Mouse (Mus musculus): ENCODE measurements around the gene Srbd1. TPM values are rescaled to one million over a fixed set of nuclear protein-coding genes. Genes with fewer than 3 reads are reported as not detected.

The Srbd1 gene
- total and polyA plus RNA-seq, 3 experiments: 8.9 to 33.3 (median 26.6) TPM

DNA sequence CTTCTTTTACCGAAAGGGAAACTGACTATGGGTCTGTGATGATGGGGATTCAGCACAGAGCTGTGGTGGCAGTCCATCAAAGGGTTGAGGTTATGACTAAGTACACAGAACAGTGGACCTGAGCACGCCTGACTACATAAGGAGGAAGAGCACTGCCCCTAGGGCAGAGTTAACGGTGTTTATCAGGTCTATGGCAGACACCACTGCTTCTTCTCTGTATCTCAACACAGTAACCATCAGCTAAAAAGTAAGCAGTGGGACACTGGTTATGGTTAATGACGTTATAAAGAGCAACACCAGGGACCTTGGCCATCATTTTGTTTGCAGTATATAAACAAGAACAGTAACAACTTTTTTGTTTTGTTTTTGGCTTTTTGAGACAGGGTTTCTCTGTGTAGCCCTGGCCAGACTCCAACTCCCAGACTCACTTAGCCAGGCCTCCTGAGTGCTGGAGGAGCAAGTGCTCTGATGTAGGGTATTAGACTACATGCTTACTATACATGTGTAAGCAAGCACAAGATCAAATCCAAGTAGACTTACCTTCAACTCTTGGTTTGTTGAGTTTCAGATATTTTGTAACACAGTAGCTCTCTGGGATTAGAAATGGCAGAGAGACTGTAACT is 117.3 kb downstream of the Srbd1 start:
- Histone ChIP-seq H3K4me3 (ENCODE audit: low read depth, low read length) (no peak overlapping the region), H3K9me3 (replicated peaks) (no peaks in the 10 kb centered on the region), H3K27me3 (ENCODE audit: insufficient read depth, low read length) (no peaks in the 10 kb centered on the region), H3K4me1 (ENCODE audit: insufficient read depth, low read depth, low read length) (peaks cover 8% of the 10 kb centered on the region), H3K36me3 (replicated peaks) (peaks cover 21% of the 10 kb centered on the region)
- DNase-seq (ENCODE audit: low spot score) (no peak), ATAC-seq (ENCODE audit: extremely low read depth, insufficient number of reproducible peaks, low FRiP score, poor library complexity, severe bottlenecking) (no peak)
- no peak for TF ChIP-seq CTCF (IDR thresholded peaks at IDR 0.05; ENCODE audit: low read depth, low read length)
- no peak for TF ChIP-seq TAL1 (conservative IDR thresholded peaks at IDR 0.05; ENCODE audit: low read depth, low read length)
- no peak for TF ChIP-seq GATA1 (IDR thresholded peaks at IDR 0.05; ENCODE audit: borderline replicate concordance, low read length)
- TF ChIP-seq GATA2 (IDR thresholded peaks at IDR 0.05; ENCODE audit: borderline replicate concordance, low read depth, low read length): no peak
- no peak for TF ChIP-seq POLR2AphosphoS5 (IDR thresholded peaks at IDR 0.05; ENCODE audit: insufficient replicate concordance, low read depth, low read length)

DNA sequence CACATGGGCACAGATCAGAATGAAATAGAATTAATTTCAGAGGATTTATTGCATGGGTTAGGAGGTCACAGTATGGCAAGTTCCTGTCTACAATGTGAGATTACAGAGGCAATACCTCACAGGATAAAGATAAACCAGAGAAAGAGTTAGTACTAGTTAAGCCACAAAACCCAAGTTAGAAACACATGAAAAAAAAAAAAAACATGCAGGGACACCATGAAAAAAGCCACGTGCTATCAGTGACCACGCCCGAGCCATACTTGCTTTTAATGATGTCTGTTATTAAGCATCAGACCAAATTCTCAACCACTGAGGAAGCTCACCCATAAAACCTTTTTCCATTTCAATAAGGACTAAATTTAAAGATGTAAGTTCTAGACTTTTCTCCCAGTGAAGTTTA is 120.4 kb downstream of the Srbd1 start:
- no peak for TF ChIP-seq CTCF (IDR thresholded peaks at IDR 0.05; ENCODE audit: low read depth, low read length)
- TF ChIP-seq GATA1 (IDR thresholded peaks at IDR 0.05; ENCODE audit: borderline replicate concordance, low read length): no peak
- no peak for TF ChIP-seq TAL1 (conservative IDR thresholded peaks at IDR 0.05; ENCODE audit: low read depth, low read length)
- TF ChIP-seq GATA2 (IDR thresholded peaks at IDR 0.05; ENCODE audit: borderline replicate concordance, low read depth, low read length): no peak
- TF ChIP-seq POLR2AphosphoS5 (IDR thresholded peaks at IDR 0.05; ENCODE audit: insufficient replicate concordance, low read depth, low read length): no peak

DNA sequence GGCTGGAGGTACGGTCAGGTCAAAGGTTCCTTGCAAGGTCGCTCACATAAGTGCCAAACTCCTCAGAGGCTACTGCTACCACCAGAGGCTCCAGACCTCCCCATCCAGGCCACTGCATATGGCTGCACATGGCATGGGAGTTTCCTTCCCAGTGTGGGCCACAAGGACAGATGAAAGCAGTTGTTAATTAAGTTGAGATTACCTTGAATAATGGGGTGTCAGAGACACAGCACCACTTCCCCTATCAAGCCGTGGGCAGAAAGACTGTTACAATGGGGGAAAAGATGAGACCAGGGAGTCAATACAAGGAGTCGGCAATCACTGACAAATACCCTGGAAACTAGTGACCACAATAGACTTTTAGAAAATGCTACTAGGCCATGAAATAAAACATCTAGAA is 122.6 kb downstream of the Srbd1 start:
- ATAC-seq (ENCODE audit: extremely low read depth, insufficient number of reproducible peaks, low FRiP score, poor library complexity, severe bottlenecking): no peak
- Histone ChIP-seq H3K36me3 (replicated peaks) (peaks cover 25% of the 10 kb centered on the region), H3K9me3 (replicated peaks) (0 out of 2 replicates have a peak, but pooled peaks cover 3% of the 10 kb centered on the region), H3K27me3 (ENCODE audit: insufficient read depth, low read length) (no peaks in the 10 kb centered on the region), H3K4me1 (ENCODE audit: insufficient read depth, low read depth, low read length) (peaks cover 25% of the 10 kb centered on the region), H3K4me3 (ENCODE audit: low read depth, low read length) (no peak overlapping the region)
- DNase-seq (ENCODE audit: low spot score): no peak
- TF ChIP-seq GATA1 (IDR thresholded peaks at IDR 0.05; ENCODE audit: borderline replicate concordance, low read length) (no peak), TAL1 (conservative IDR thresholded peaks at IDR 0.05; ENCODE audit: low read depth, low read length) (no peak), GATA2 (IDR thresholded peaks at IDR 0.05; ENCODE audit: borderline replicate concordance, low read depth, low read length) (no peak), POLR2AphosphoS5 (IDR thresholded peaks at IDR 0.05; ENCODE audit: insufficient replicate concordance, low read depth, low read length) (no peak), CTCF (IDR thresholded peaks at IDR 0.05; ENCODE audit: low read depth, low read length) (no peak)

More for the DNA sequence above, 120.4 kb downstream of the Srbd1 start:
- Histone ChIP-seq H3K4me1 (ENCODE audit: insufficient read depth, low read depth, low read length) (peaks cover 25% of the 10 kb centered on the region), H3K36me3 (replicated peaks) (peaks cover 30% of the 10 kb centered on the region), H3K4me3 (ENCODE audit: low read depth, low read length) (no peak overlapping the region), H3K9me3 (replicated peaks) (0 out of 2 replicates have a peak, but pooled peaks cover 1% of the 10 kb centered on the region), H3K27me3 (ENCODE audit: insufficient read depth, low read length) (no peaks in the 10 kb centered on the region)
- DNase-seq (ENCODE audit: low spot score): no peak
- no peak for ATAC-seq (ENCODE audit: extremely low read depth, insufficient number of reproducible peaks, low FRiP score, poor library complexity, severe bottlenecking)

DNA sequence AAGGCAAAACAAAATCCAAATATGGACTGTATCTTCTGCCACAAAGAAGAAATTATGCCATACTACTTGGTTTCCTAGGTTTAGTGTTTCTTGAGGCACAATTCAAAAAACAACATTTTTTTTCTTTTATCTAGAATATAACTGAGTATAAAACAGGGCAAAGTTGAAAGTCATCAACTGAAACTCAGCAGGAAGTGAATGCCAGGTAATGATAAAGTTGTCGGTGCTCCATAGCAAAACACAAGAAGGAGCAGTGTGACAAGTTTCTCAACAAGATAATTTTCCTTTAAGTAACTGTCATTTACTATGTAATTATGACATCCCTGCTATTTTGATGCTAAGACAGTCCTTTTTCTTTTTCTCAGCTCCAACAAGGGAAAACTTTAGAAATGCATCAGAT is 123.2 kb downstream of the Srbd1 start:
- H3K4me1 ChIP-seq (ENCODE audit: insufficient read depth, low read depth, low read length): peaks cover 25% of the 10 kb centered on the region
- TF ChIP-seq TAL1 (conservative IDR thresholded peaks at IDR 0.05; ENCODE audit: low read depth, low read length) (no peak), GATA1 (IDR thresholded peaks at IDR 0.05; ENCODE audit: borderline replicate concordance, low read length) (no peak), CTCF (IDR thresholded peaks at IDR 0.05; ENCODE audit: low read depth, low read length) (no peak), POLR2AphosphoS5 (IDR thresholded peaks at IDR 0.05; ENCODE audit: insufficient replicate concordance, low read depth, low read length) (no peak), GATA2 (IDR thresholded peaks at IDR 0.05; ENCODE audit: borderline replicate concordance, low read depth, low read length) (no peak)
- ATAC-seq (ENCODE audit: extremely low read depth, insufficient number of reproducible peaks, low FRiP score, poor library complexity, severe bottlenecking) (peak; percentile 63), DNase-seq (ENCODE audit: low spot score) (no peak)
- H3K4me3 ChIP-seq (ENCODE audit: low read depth, low read length): no peak overlapping the region
- 0 out of 2 replicates have a peak, but pooled peaks cover 3% of the 10 kb centered on the region for H3K9me3 ChIP-seq (replicated peaks)
- H3K27me3 ChIP-seq (ENCODE audit: insufficient read depth, low read length): no peaks in the 10 kb centered on the region
- peaks cover 24% of the 10 kb centered on the region for H3K36me3 ChIP-seq (replicated peaks)

DNA sequence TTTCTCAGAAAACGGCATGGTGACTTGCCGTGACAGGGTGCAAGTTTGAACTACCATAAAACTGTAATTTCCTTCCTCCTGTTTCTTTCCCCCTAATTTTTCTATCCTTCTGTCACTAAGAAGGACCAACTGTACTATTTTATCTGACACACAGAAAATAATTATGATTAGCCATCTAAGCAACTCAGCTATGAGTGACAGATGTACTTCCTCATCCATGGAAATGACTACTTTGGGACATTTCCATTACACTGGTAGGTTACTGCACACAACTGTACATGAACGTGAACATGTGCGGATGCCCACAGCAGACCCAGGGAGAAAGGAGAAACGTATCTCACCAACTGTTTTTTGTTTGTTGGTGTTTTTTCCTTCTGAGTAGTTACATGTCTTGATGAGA is 123.7 kb downstream of the Srbd1 start:
- Histone ChIP-seq H3K27me3 (ENCODE audit: insufficient read depth, low read length) (no peaks in the 10 kb centered on the region), H3K36me3 (replicated peaks) (peaks cover 24% of the 10 kb centered on the region), H3K9me3 (replicated peaks) (0 out of 2 replicates have a peak, but pooled peaks cover 3% of the 10 kb centered on the region), H3K4me1 (ENCODE audit: insufficient read depth, low read depth, low read length) (peaks cover 25% of the 10 kb centered on the region), H3K4me3 (ENCODE audit: low read depth, low read length) (no peak overlapping the region)
- TF ChIP-seq TAL1 (conservative IDR thresholded peaks at IDR 0.05; ENCODE audit: low read depth, low read length) (no peak), CTCF (IDR thresholded peaks at IDR 0.05; ENCODE audit: low read depth, low read length) (no peak), GATA2 (IDR thresholded peaks at IDR 0.05; ENCODE audit: borderline replicate concordance, low read depth, low read length) (no peak), POLR2AphosphoS5 (IDR thresholded peaks at IDR 0.05; ENCODE audit: insufficient replicate concordance, low read depth, low read length) (no peak), GATA1 (IDR thresholded peaks at IDR 0.05; ENCODE audit: borderline replicate concordance, low read length) (no peak)
- DNase-seq (ENCODE audit: low spot score): no peak
- ATAC-seq (ENCODE audit: extremely low read depth, insufficient number of reproducible peaks, low FRiP score, poor library complexity, severe bottlenecking): no peak

DNA sequence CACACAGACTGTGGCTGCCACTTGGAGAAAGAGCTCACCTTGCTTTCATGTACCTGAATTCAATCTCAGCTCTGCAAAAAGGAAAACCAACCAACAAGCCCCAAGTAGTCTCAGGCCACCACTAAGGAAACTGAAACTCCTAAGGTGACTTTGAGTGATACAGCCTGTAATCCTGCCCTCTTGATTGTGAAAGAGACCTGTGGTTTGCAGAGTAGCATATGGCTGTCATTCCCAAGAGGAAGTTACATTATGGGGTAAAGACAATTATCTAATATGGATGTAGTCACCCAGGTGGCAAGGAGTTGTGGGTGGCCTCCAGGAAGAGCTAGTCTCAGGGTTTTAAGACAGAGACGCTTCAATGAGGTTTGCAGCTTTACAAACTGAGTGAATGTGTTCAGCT is 125.2 kb downstream of the Srbd1 start:
- DNase-seq (ENCODE audit: low spot score) (no peak), ATAC-seq (ENCODE audit: extremely low read depth, insufficient number of reproducible peaks, low FRiP score, poor library complexity, severe bottlenecking) (no peak)
- Histone ChIP-seq H3K27me3 (ENCODE audit: insufficient read depth, low read length) (no peaks in the 10 kb centered on the region), H3K4me3 (ENCODE audit: low read depth, low read length) (no peak overlapping the region), H3K9me3 (replicated peaks) (0 out of 2 replicates have a peak, but pooled peaks cover 3% of the 10 kb centered on the region), H3K36me3 (replicated peaks) (peaks cover 33% of the 10 kb centered on the region), H3K4me1 (ENCODE audit: insufficient read depth, low read depth, low read length) (peaks cover 22% of the 10 kb centered on the region)
- TF ChIP-seq GATA1 (IDR thresholded peaks at IDR 0.05; ENCODE audit: borderline replicate concordance, low read length): no peak
- TF ChIP-seq CTCF (IDR thresholded peaks at IDR 0.05; ENCODE audit: low read depth, low read length): no peak
- TF ChIP-seq POLR2AphosphoS5 (IDR thresholded peaks at IDR 0.05; ENCODE audit: insufficient replicate concordance, low read depth, low read length): no peak
- TF ChIP-seq GATA2 (IDR thresholded peaks at IDR 0.05; ENCODE audit: borderline replicate concordance, low read depth, low read length): no peak
- no peak for TF ChIP-seq TAL1 (conservative IDR thresholded peaks at IDR 0.05; ENCODE audit: low read depth, low read length)
